Mouse (Mus musculus) E14TG2a.4 (cell line): Measurements from ENCODE around the gene Ggn.

ENCODE experiments used
- H3K27me3 ChIP-seq: 2 replicates; pipeline ENCODE4 v1.6.1; 2014; ENCODE audit warnings: low read length, control low read depth; ENCODE audit not compliant: insufficient read depth
- H3K36me3 ChIP-seq: 2 replicates; pipeline ENCODE4 v1.6.1; 2014; ENCODE audit warnings: low read length, control low read depth; ENCODE audit not compliant: insufficient read depth
- H3K4me1 ChIP-seq: replicated peaks from 2 replicates; pipeline ENCODE4 v1.6.1; 2014; ENCODE audit warnings: low read depth, low read length, control low read depth
- H3K4me3 ChIP-seq: replicated peaks from 2 replicates; pipeline ENCODE4 v1.5.1; 2014; ENCODE audit warnings: mild to moderate bottlenecking, low read length
- H3K9me3 ChIP-seq: 2 replicates; pipeline ENCODE4 v1.6.1; 2014; ENCODE audit warnings: low read length, control low read depth
- CTCF ChIP-seq: conservative IDR thresholded peaks from 2 replicates; pipeline ENCODE4 v1.5.1; 2014; ENCODE audit warnings: low read length
- NANOG ChIP-seq: IDR thresholded peaks from 2 replicates; pipeline ENCODE4 v1.6.1; 2014; ENCODE audit warnings: borderline replicate concordance, low read length, mixed read lengths
- POU5F1 ChIP-seq: IDR thresholded peaks from 2 replicates; pipeline ENCODE4 v1.6.1; 2014; ENCODE audit warnings: low read length, borderline replicate concordance

Ggn gene

DNA sequence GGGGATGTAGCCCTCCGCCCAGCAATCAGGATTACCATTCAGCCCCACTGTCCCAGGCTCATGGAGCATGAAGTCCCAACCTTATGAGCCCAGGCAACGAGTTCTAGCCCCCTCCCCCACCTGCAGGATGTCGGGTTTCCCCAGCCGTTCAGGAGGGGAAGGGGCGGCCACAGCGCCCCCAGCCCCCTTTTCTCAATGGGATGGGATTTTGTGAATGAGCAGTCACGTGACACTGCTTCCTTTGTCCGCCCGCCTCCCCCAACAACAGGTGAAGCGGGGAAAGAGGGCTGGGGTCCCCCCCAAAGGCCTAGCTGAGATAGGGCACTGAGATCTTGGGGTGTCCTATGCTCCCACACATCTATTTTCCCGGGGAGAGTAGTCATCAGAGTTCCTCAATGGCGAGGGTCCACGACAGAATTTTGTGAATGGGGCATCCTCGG, 1.2 kb upstream of the Ggn start:
- no peak for TF ChIP-seq POU5F1
- no peak for TF ChIP-seq NANOG
- TF ChIP-seq CTCF = no peak
- Histone ChIP-seq H3K4me1 (peaks cover 62% of the 10 kb centered on the region), H3K9me3 (no peaks in the 10 kb centered on the region), H3K4me3 (peak overlapping the region; percentile 88), H3K27me3 (peaks cover 36% of the 10 kb centered on the region), H3K36me3 (peaks cover 21% of the 10 kb centered on the region)

DNA sequence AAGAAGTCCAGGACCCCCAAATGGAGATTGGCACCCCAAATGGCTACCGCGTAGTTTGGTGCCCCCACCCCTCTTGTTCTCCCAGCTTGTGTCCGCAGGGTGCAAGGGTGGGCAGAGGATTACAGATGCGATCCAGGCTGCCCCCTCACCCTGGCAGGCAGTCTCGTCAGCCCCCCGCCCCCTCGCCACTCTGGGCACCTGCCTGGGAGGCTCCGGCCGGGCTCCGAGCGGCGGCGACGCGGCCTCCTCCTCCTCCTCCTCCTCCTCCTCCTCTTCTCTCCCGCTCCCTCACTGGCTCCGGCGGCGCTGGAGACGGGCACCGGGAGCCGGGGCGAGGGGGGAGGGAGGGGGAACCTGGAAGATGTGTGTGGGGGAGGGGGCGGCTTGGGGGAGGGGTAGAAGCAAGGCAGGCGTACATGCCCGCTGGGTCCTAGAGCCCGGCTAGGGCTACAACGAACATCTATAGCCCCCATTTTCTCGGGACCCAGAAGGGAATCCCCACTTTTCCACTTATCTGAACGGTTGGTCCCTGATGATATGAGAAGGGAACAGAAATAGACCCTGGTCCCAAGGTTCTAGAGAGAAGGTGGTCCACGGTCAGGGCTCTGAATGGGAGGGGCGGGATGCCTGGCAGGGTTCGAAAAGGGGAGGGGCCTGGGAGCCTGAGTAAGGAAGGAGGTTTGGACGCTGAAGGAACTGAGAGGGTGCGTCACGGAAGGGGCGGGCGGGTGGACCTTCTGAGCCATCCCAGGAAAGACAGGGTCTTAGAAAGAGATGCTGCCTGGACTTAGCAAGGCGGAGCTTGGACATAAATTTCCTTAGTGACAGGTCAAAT, 562 bp upstream of the Ggn start:
- Histone ChIP-seq H3K9me3 (no peaks in the 10 kb centered on the region), H3K36me3 (peaks cover 27% of the 10 kb centered on the region), H3K4me3 (peak overlapping the region; percentile 88), H3K27me3 (peaks cover 36% of the 10 kb centered on the region), H3K4me1 (peaks cover 58% of the 10 kb centered on the region)
- TF ChIP-seq CTCF (no peak), NANOG (no peak), POU5F1 (no peak)

DNA sequence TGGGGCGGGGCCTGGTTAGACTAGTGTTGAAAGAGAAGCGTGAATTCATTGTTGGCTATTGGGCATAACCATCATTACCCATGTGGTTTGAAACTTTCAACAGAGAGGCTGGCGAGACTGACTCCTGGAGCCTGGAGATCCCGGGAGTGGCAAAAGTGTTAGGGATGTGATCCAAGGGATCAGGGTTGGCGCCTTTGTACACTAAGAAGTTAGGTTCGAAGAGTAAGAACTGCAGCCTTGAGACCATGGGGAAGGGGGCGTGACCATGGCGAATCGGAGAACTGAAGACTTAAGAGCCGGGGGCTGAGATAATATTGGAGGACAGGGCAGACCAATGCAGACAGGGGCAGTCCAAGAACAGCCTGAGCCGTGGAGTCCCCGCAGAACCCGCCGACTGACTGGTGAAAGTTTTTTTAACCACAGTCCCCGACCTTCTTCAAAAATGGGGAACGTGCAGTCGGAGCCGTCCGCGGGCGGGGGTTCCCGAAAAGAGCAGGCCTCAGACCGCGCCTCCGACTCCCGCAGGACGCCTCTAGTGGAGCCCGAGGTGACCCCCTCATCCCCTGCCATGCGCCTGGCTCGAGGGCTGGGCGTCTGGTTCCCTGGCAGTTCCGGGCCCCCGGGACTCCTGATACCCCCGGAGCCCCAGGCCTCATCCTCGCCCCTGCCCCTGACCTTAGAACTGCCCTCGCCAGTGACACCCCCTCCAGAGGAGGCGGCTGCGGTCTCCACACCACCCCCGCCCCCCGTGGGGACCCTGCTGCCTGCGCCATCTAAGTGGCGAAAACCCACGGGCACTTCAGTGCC, 948 bp downstream of the Ggn start:
- TF ChIP-seq POU5F1 = no peak
- no peak for TF ChIP-seq NANOG
- TF ChIP-seq CTCF = no peak
- Histone ChIP-seq H3K4me3 (peak overlapping the region; percentile 88), H3K27me3 (peaks cover 36% of the 10 kb centered on the region), H3K36me3 (peaks cover 40% of the 10 kb centered on the region), H3K4me1 (peaks cover 55% of the 10 kb centered on the region), H3K9me3 (no peaks in the 10 kb centered on the region)

DNA sequence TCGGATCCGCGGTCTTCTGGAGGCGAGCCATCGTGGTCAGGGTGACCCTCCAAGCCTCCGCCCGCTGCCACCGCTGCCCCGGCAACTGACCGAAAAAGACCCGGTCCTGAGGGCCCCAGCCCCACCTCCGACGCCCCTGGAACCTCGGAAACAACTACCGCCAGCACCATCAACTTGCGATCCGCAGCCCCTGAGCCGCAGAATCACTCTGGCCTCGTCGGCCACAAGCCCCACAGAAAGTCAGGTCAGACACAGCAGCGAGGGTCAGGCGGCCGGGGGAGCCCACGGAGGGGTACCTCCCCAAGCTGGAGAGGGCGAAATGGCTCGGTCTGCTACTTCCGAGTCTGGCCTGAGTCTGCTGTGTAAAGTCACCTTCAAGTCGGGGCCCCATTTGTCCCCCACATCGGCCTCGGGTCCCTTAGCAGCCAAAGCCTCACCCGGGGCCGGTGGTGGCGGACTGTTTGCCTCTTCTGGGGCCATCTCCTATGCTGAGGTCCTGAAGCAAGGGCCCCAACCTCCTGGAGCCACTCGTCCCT, 1.6 kb downstream of the Ggn start:
- H3K4me1 ChIP-seq = peaks cover 55% of the 10 kb centered on the region
- H3K9me3 ChIP-seq = no peaks in the 10 kb centered on the region
- peaks cover 32% of the 10 kb centered on the region for H3K27me3 ChIP-seq
- no peak for TF ChIP-seq CTCF
- no peak for TF ChIP-seq POU5F1
- no peak for TF ChIP-seq NANOG
- peaks cover 41% of the 10 kb centered on the region for H3K36me3 ChIP-seq
- peak overlapping the region; percentile 88 for H3K4me3 ChIP-seq

DNA sequence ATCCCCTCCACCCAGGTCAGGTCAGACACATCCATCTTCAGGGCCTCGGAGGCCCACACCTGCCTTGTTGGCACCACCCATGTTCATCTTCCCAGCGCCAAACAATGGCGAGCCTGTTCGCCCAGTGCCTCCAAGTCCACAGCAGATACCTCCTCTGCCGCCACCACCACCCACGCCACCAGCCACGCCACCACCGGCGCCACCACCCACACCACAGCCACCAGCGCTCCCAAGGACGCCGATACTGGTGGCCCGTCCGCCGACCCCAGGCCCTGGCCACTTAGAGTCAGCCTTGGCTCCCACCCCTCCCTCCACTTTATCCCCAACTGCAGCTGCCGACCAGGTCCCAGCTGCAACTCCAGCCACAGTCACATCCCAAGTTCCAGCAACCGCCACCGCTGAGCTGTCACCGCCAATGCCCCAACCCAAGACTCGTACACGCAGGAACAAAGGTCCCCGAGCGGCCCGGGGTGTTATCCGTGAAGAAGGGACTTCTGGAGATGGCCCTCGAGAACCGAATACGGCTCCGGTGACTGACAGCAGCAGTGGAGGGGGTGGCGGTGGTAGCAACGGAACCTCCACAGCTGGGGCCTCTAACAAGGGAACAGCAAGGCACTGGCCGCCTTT, 2.5 kb downstream of the Ggn start:
- Histone ChIP-seq H3K9me3 (no peaks in the 10 kb centered on the region), H3K36me3 (peaks cover 49% of the 10 kb centered on the region), H3K4me1 (peaks cover 55% of the 10 kb centered on the region), H3K4me3 (peak overlapping the region; percentile 88), H3K27me3 (peaks cover 32% of the 10 kb centered on the region)
- TF ChIP-seq CTCF = no peak

DNA sequence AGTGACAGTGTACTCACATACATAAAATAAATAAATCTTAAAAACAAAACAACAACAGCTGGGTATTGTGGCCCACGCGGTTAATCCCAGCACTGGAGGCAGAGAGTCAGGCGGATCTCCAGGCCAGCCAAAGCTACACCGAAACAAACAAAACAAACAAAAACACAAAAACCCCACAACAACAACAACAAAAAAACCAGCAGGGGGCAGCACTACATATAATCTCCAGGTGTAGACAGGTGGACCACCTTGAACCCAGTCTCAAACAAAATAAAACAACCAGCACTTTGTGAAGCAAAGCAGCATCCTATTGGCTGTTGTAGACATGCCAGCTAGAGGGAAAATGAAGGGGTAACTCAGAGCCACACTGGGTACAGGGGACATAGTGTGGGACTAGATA, 8.1 kb downstream of the Ggn start:
- peaks cover 57% of the 10 kb centered on the region for H3K36me3 ChIP-seq
- H3K27me3 ChIP-seq = peaks cover 7% of the 10 kb centered on the region
- TF ChIP-seq NANOG = no peak
- peak; percentile 21; the same call in 1 of the 2 replicates for TF ChIP-seq CTCF
- no peaks in the 10 kb centered on the region for H3K9me3 ChIP-seq
- no peak overlapping the region for H3K4me3 ChIP-seq
- peaks cover 36% of the 10 kb centered on the region for H3K4me1 ChIP-seq

DNA sequence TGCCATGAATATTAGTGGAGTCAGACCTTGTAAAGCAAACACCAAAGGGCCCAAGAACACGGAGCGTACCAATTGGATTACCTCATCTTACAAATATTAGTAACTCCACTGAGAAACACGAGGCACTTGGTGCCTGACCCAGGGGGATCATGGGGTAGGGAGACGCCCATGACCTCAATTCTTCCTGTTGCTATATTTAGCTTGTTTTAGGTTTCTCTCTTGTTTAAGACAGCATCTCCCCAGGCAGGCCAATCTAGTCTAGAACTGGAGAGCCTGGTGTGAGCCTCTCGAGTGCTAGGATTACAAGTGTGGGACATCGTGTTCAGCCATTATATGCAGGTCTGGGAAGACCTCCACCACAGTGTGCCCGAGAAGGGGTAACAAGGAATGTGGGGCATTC, 9.3 kb downstream of the Ggn start:
- peaks cover 32% of the 10 kb centered on the region for H3K4me1 ChIP-seq
- H3K36me3 ChIP-seq = peaks cover 44% of the 10 kb centered on the region
- no peaks in the 10 kb centered on the region for H3K27me3 ChIP-seq
- H3K9me3 ChIP-seq = no peaks in the 10 kb centered on the region
- H3K4me3 ChIP-seq = peak overlapping the region; percentile 95
- TF ChIP-seq POU5F1 (no peak), CTCF (no peak), NANOG (no peak)

DNA sequence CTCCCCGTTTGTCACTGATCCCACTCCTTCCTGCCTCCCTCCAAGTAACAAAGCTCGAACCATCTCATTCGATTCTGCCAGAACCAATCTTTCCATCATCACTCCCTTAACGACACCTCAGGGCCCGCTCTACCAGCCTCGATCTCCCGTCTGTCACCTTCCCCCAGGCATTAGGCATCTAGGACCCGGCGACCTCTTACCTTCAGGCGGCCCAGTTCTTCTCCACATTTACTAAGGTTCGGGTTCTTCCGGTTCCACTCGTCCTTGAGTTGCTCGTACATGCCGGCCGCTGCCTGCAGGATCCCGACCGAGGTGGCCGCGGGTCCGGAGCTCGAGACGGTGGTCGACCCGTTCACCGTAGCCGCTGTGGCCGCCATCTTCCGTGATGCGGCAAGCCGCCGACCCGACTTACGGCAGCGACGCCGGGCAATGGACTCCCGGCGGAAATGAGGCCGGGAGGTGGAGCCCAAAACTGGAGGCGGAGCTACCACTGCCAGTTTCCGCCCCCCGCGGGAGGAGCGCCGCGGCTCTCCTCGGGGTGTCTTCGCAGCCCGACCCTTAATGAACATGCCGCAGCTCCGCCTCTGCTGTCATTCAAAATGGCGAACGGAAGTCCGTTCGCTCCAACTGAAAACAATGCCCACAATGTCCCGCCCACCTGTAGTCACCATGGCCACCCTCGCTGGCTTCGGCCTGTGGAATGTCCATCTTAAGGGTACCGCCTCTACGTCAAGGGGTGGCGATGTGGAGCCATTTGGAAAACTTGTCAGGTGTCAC, 10.3 kb downstream of the Ggn start, which contains the start of gene Psmd8:
Gene Psmd8, minus strand, starts transcription at position 625 of the 777 bp plus-strand sequence.
- no peaks in the 10 kb centered on the region for H3K9me3 ChIP-seq
- peaks cover 32% of the 10 kb centered on the region for H3K4me1 ChIP-seq
- TF ChIP-seq NANOG (no peak), POU5F1 (no peak), CTCF (peak; percentile 37)
- peak within 1 kb of the TSS; percentile 95 for H3K4me3 ChIP-seq
- H3K36me3 ChIP-seq = peaks cover 35% of the 10 kb centered on the region
- no peaks in the 10 kb centered on the region for H3K27me3 ChIP-seq
